35 mouse cellular contexts compared by ENCODE assay signal in the genomic region with DNA sequence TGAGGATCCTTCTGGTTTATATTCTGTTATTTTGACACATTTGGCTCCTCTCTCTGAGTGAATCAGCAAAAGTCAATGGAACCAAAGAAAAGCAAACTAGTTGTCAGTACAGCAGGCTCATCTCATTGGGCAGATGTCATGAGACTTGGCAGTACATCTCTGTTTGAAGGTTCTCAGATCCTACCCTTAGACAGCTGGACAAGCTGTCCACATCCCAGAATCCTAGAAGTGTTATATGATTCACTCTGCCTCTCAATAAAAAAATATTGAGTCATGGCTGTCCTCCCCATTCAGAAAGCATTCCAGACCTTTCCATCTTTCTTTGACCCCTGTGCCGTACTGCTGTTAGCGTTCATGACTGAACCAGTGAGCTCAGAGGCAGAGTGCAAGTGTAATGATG. TPM values are rescaled to one million over a fixed set of nuclear protein-coding genes. Genes with fewer than 3 reads are reported as not detected.
DNase-seq lines count a peak whose midpoint lies in the region; ATAC-seq and TF ChIP-seq lines count a peak whose summit lies in the region.
"Had no signal": no experiment of that assay in that cellular context is flagged by ENCODE, and none has a peak within 500 bp of the region (broad histone marks: within the 10 kb centered on the region; RNA-seq: fewer than 3 reads in every experiment).

No protein-coding gene starts in this region.

- peak; percentile 6 for DNase-seq in adrenal gland, adult 2 months
- no peak for DNase-seq in adrenal gland, postnatal 25 days
- DNase-seq in lung, adult 2 months, result no peak
- peak; percentile 27 for DNase-seq in lung, postnatal 14 days
- DNase-seq in layer of hippocampus, adult 2 months (ENCODE audit: low spot score in 2 of 2), result no peak
- no peak for DNase-seq in spleen, adult 18-20 months
- no peak for DNase-seq in left cerebral cortex, postnatal 25 days (ENCODE audit: low spot score in 2 of 2)
- DNase-seq: adrenal gland, postnatal 10 days; cerebellum, adult 11 months; cerebellum, adult 9-10 months; forebrain, postnatal 0 days; gastrocnemius, postnatal 10 days; kidney, adult 18-20 months; kidney, postnatal 36 days; liver, embryonic 13.5 days; right cerebral cortex, adult 18-20 months; right cerebral cortex, postnatal 4 days had no signal

- peak; percentile 55 for ATAC-seq in lung, embryonic 16.5 days (ENCODE audit: low read depth)
- ATAC-seq: activated CD4-positive, CD25-positive, alpha-beta regulatory T cell, adult 4 months; CD4-positive, CD25-positive, alpha-beta regulatory T cell, adult 4 months; forebrain, postnatal 0 days; inflammation-experienced regulatory T-cells, adult 6 months; midbrain, embryonic 16.5 days had no signal

- H3K27ac ChIP-seq in lung, embryonic 16.5 days (ENCODE audit: low read length), result no peak overlapping the region
- no peak overlapping the region for H3K27ac ChIP-seq in layer of hippocampus, adult 2 months
- H3K27ac ChIP-seq: embryonic facial prominence, embryonic 13.5 days; hindbrain, embryonic 10.5 days; hindbrain, embryonic 15.5 days; limb, embryonic 10.5 days; limb, embryonic 15.5 days; liver, embryonic 13.5 days; neural tube, embryonic 12.5 days had no signal

- no peak for TF ChIP-seq POLR2A in lung, adult 2 months (IDR thresholded peaks at IDR 0.05; ENCODE audit: borderline replicate concordance, extremely low read depth, low read depth, low read length)

- H3K36me3 ChIP-seq in lung, embryonic 16.5 days (ENCODE audit: control insufficient read depth, insufficient read depth, low read length), result no peaks in the 10 kb centered on the region
- H3K36me3 ChIP-seq: embryonic facial prominence, embryonic 13.5 days; hindbrain, embryonic 10.5 days; hindbrain, embryonic 15.5 days; limb, embryonic 10.5 days; limb, embryonic 15.5 days; liver, embryonic 13.5 days; neural tube, embryonic 12.5 days had no signal

- TF ChIP-seq CTCF in lung, adult 2 months (IDR thresholded peaks at IDR 0.05; ENCODE audit: insufficient read depth, low read length), result no peak
- no peak for TF ChIP-seq CTCF in layer of hippocampus, adult 2 months (conservative IDR thresholded peaks at IDR 0.05)

- H3K9me3 ChIP-seq in lung, embryonic 16.5 days (ENCODE audit: control insufficient read depth, low read length), result no peaks in the 10 kb centered on the region
- H3K9me3 ChIP-seq: embryonic facial prominence, embryonic 13.5 days; hindbrain, embryonic 10.5 days; hindbrain, embryonic 15.5 days; limb, embryonic 10.5 days; limb, embryonic 15.5 days; liver, embryonic 13.5 days; neural tube, embryonic 12.5 days had no signal

- 0 out of 2 replicates have a peak, but pooled peaks cover 6% of the 10 kb centered on the region for H3K4me1 ChIP-seq in lung, embryonic 16.5 days (replicated peaks; ENCODE audit: control insufficient read depth, insufficient read depth, low read length)
- peaks cover 6% of the 10 kb centered on the region for H3K4me1 ChIP-seq in lung, adult 2 months (ENCODE audit: control insufficient read depth, insufficient read depth, low read length)
- H3K4me1 ChIP-seq: embryonic facial prominence, embryonic 13.5 days; hindbrain, embryonic 10.5 days; hindbrain, embryonic 15.5 days; limb, embryonic 10.5 days; liver, embryonic 13.5 days; neural tube, embryonic 12.5 days had no signal

- H3K9ac ChIP-seq in lung, embryonic 16.5 days (ENCODE audit: low read length), result no peak overlapping the region
- H3K9ac ChIP-seq: embryonic facial prominence, embryonic 13.5 days; forebrain, postnatal 0 days; hindbrain, embryonic 15.5 days; limb, embryonic 15.5 days; liver, embryonic 13.5 days; neural tube, embryonic 12.5 days had no signal

- H3K27me3 ChIP-seq in lung, embryonic 16.5 days (ENCODE audit: control insufficient read depth, insufficient read depth, low read depth, low read length), result no peaks in the 10 kb centered on the region
- H3K27me3 ChIP-seq: hindbrain, embryonic 15.5 days; neural tube, embryonic 12.5 days had no signal

- no peak overlapping the region for H3K4me3 ChIP-seq in lung, embryonic 16.5 days (ENCODE audit: low read length)
- no peak overlapping the region for H3K4me3 ChIP-seq in lung, adult 2 months (replicated peaks; ENCODE audit: extremely low read depth, low read depth, low read length)
- H3K4me3 ChIP-seq in layer of hippocampus, adult 2 months, result no peak overlapping the region
- H3K4me3 ChIP-seq: embryonic facial prominence, embryonic 13.5 days; erythroblast, embryonic 14.5 days; hindbrain, embryonic 10.5 days; hindbrain, embryonic 15.5 days; limb, embryonic 10.5 days; limb, embryonic 15.5 days; liver, embryonic 13.5 days; neural tube, embryonic 12.5 days had no signal

- H3K4me2 ChIP-seq in lung, embryonic 16.5 days (ENCODE audit: low read depth, low read length), result no peak overlapping the region
- H3K4me2 ChIP-seq: embryonic facial prominence, embryonic 13.5 days; heart, embryonic 11.5 days; hindbrain, embryonic 15.5 days; limb, embryonic 15.5 days; liver, embryonic 13.5 days; midbrain, embryonic 11.5 days; neural tube, embryonic 12.5 days had no signal

- intact Hi-C loops in left cerebral cortex, postnatal 25 days (cut with DNase I), result no loop called here

- 45% methylated on average over 2 of the region's 2 CpGs for WGBS in lung, embryonic 16.5 days
- WGBS in lung, adult 2 months, result 61% methylated on average over 2 of the region's 2 CpGs

RNA-seq across cellular contexts. Expression of a gene that starts 11.7 kb away (rescaled TPM):
- 1 to 10 TPM in 1 of 2 experiments, under 1 TPM in 1; 0.35 to 1.4 TPM for total RNA-seq in adrenal gland, adult 2 months (2021)
- polyA plus RNA-seq in adrenal gland, adult 2 months (2012; rRNA removed), result 0.60 and 0.94 TPM in 2 replicates
- 1.7 and 2.1 TPM in 2 replicates for total RNA-seq in adrenal gland, postnatal 25 days (2021)
- 0.25 and 0.60 TPM in 2 replicates for polyA plus RNA-seq in lung, embryonic 16.5 days (2015; fragmentation: Nextera tagmentation; extraction: Ambion mirVana)
- 40.9 and 52.4 TPM in 2 replicates for polyA plus RNA-seq in lung, adult 2 months (2012; rRNA removed)
- not detected for total RNA-seq in layer of hippocampus, adult 2 months (2021)
- total RNA-seq in left cerebral cortex, postnatal 25 days (2021), result not detected
- total RNA-seq: common myeloid progenitor, adult 5-6 weeks; forebrain, postnatal 0 days; layer of hippocampus, adult 8-10 months; layer of hippocampus, postnatal 25 days; left cerebral cortex, adult 8-10 months had no signal
- polyA plus RNA-seq: embryonic facial prominence, embryonic 13.5 days; erythroblast, embryonic 14.5 days; hindbrain, embryonic 15.5 days; liver, embryonic 13.5 days; midbrain, embryonic 16.5 days; neural tube, embryonic 12.5 days had no signal

RNA-seq across cellular contexts. Expression of a gene that starts 18.7 kb away (rescaled TPM):
- total RNA-seq in adrenal gland, adult 2 months (2021), result 1 to 10 TPM in 1 of 2 experiments, under 1 TPM in 1; 0.24 to 1.2 TPM
- polyA plus RNA-seq in adrenal gland, adult 2 months (2012; rRNA removed), result 0.02 and 0.35 TPM in 2 replicates
- 3.4 and 5.1 TPM in 2 replicates for total RNA-seq in adrenal gland, postnatal 25 days (2021)
- polyA plus RNA-seq in lung, embryonic 16.5 days (2015; fragmentation: Nextera tagmentation; extraction: Ambion mirVana), result 59.1 and 64.9 TPM in 2 replicates
- polyA plus RNA-seq in lung, adult 2 months (2012; rRNA removed), result 0.52 and 1.1 TPM in 2 replicates
- total RNA-seq in layer of hippocampus, adult 2 months (2021), result under 1 TPM; 0.25 to 0.77 TPM
- total RNA-seq in left cerebral cortex, postnatal 25 days (2021), result under 1 TPM in 1 of 2 experiments, not detected in 1; 0.09 TPM

RNA-seq across cellular contexts. Expression of a gene that starts 58.1 kb away (rescaled TPM):
- total RNA-seq in adrenal gland, adult 2 months (2021), result 100 to 1,000 TPM in 1 of 2 experiments, 10 to 100 TPM in 1; 84.2 to 104 TPM
- 78.5 and 116 TPM in 2 replicates for polyA plus RNA-seq in adrenal gland, adult 2 months (2012; rRNA removed)
- 83.7 and 107 TPM in 2 replicates for total RNA-seq in adrenal gland, postnatal 25 days (2021)
- polyA plus RNA-seq in lung, embryonic 16.5 days (2015; fragmentation: Nextera tagmentation; extraction: Ambion mirVana), result 33.1 and 34.9 TPM in 2 replicates
- 55.0 and 60.0 TPM in 2 replicates for polyA plus RNA-seq in lung, adult 2 months (2012; rRNA removed)
- total RNA-seq in layer of hippocampus, adult 2 months (2021), result 10 to 100 TPM; 52.6 to 55.4 TPM
- 10 to 100 TPM; 47.0 to 49.2 TPM for total RNA-seq in left cerebral cortex, postnatal 25 days (2021)

Comparison
In these comparisons a context has a peak if more than half of its experiments do, and no peak if none do; other contexts are left out.
1. DNase-seq: peak in adrenal gland, adult 2 months (single experiment) and lung, postnatal 14 days (single experiment); none in adrenal gland, postnatal 25 days (single experiment), lung, adult 2 months (single experiment), layer of hippocampus, adult 2 months (0 of 2), spleen, adult 18-20 months (0 of 2) and left cerebral cortex, postnatal 25 days (0 of 2).